Mouse (Mus musculus): ENCODE results near the gene Perp. TPM values are rescaled to one million over a fixed set of nuclear protein-coding genes. Genes with fewer than 3 reads are reported as not detected.

The Perp gene
- polyA plus RNA-seq, 1 experiment from 2014 or later: 11.8 TPM

- H3K9me3 ChIP-seq (ENCODE audit: control insufficient read depth, low read length): no peaks in the 10 kb centered on the region
- no peak overlapping the region for H3K27ac ChIP-seq (ENCODE audit: low read depth, low read length)
- ATAC-seq (replicated peaks; ENCODE audit: low FRiP score) (0 out of 2 replicates have a peak, but pooled peaks have one; percentile 24), DNase-seq (ENCODE audit: low spot score) (no peak)
- 48% methylated on average over 6 of the region's 6 CpGs for WGBS
- no peak overlapping the region for H3K4me2 ChIP-seq (ENCODE audit: low read depth, low read length, severe bottlenecking)
- H3K4me3 ChIP-seq (ENCODE audit: low read depth, low read length): no peak overlapping the region
- H3K36me3 ChIP-seq (ENCODE audit: control insufficient read depth, insufficient read depth, low read length): no peaks in the 10 kb centered on the region
- no peaks in the 10 kb centered on the region for H3K27me3 ChIP-seq (ENCODE audit: control insufficient read depth, insufficient read depth, low read length)
- H3K4me1 ChIP-seq (replicated peaks; ENCODE audit: control insufficient read depth, insufficient read depth, low read length): no peaks in the 10 kb centered on the region
- H3K9ac ChIP-seq (ENCODE audit: low read length): no peak overlapping the region
Observed at GRCm38 (mm10) chr10:18835684-18836479, 8.9 kb upstream of the Perp start.

GRCm38 (mm10) chr10:18839530-18839929, 5.3 kb upstream of the Perp start:
- WGBS: 86% methylated on average over 4 of the region's 4 CpGs
- no peak overlapping the region for H3K4me2 ChIP-seq (ENCODE audit: low read depth, low read length, severe bottlenecking)
- peaks cover 7% of the 10 kb centered on the region for H3K27me3 ChIP-seq (ENCODE audit: control insufficient read depth, insufficient read depth, low read length)
- no peak overlapping the region for H3K9ac ChIP-seq (ENCODE audit: low read length)
- H3K9me3 ChIP-seq (ENCODE audit: control insufficient read depth, low read length): no peaks in the 10 kb centered on the region
- no peaks in the 10 kb centered on the region for H3K36me3 ChIP-seq (ENCODE audit: control insufficient read depth, insufficient read depth, low read length)
- ATAC-seq (replicated peaks; ENCODE audit: low FRiP score) (no peak), DNase-seq (ENCODE audit: low spot score) (no peak)
- H3K4me1 ChIP-seq (replicated peaks; ENCODE audit: control insufficient read depth, insufficient read depth, low read length): peaks cover 2% of the 10 kb centered on the region; the same call in 1 of the 2 replicates
- H3K27ac ChIP-seq (ENCODE audit: low read depth, low read length): no peak overlapping the region
- H3K4me3 ChIP-seq (ENCODE audit: low read depth, low read length): no peak overlapping the region

- Histone ChIP-seq H3K9me3 (ENCODE audit: control insufficient read depth, low read length) (no peaks in the 10 kb centered on the region), H3K9ac (ENCODE audit: low read length) (no peak overlapping the region), H3K4me2 (ENCODE audit: low read depth, low read length, severe bottlenecking) (no peak overlapping the region), H3K27me3 (ENCODE audit: control insufficient read depth, insufficient read depth, low read length) (peaks cover 15% of the 10 kb centered on the region), H3K36me3 (ENCODE audit: control insufficient read depth, insufficient read depth, low read length) (no peaks in the 10 kb centered on the region), H3K4me3 (ENCODE audit: low read depth, low read length) (no peak overlapping the region), H3K27ac (ENCODE audit: low read depth, low read length) (no peak overlapping the region), H3K4me1 (replicated peaks; ENCODE audit: control insufficient read depth, insufficient read depth, low read length) (peaks cover 3% of the 10 kb centered on the region; the same call in 1 of the 2 replicates)
- DNase-seq (ENCODE audit: low spot score) (no peak), ATAC-seq (replicated peaks; ENCODE audit: low FRiP score) (no peak)
- WGBS: 69% methylated on average over 4 of the region's 4 CpGs
Observed at GRCm38 (mm10) chr10:18840736-18841135, 4.1 kb upstream of the Perp start.

GRCm38 (mm10) chr10:18845287-18845662, 455 bp downstream of the Perp start:
- no peaks in the 10 kb centered on the region for H3K36me3 ChIP-seq (ENCODE audit: control insufficient read depth, insufficient read depth, low read length)
- peaks cover 3% of the 10 kb centered on the region; the same call in 1 of the 2 replicates for H3K4me1 ChIP-seq (replicated peaks; ENCODE audit: control insufficient read depth, insufficient read depth, low read length)
- H3K9me3 ChIP-seq (ENCODE audit: control insufficient read depth, low read length): no peaks in the 10 kb centered on the region
- WGBS: 4% methylated on average over 18 of the region's 18 CpGs
- peak overlapping the region; percentile 63 for H3K9ac ChIP-seq (ENCODE audit: low read length)
- ATAC-seq (replicated peaks; ENCODE audit: low FRiP score) (no peak), DNase-seq (ENCODE audit: low spot score) (no peak)
- H3K4me3 ChIP-seq (ENCODE audit: low read depth, low read length): peak overlapping the region; percentile 43
- peaks cover 18% of the 10 kb centered on the region for H3K27me3 ChIP-seq (ENCODE audit: control insufficient read depth, insufficient read depth, low read length)
- H3K27ac ChIP-seq (ENCODE audit: low read depth, low read length): no peak overlapping the region
- H3K4me2 ChIP-seq (ENCODE audit: low read depth, low read length, severe bottlenecking): peak overlapping the region; percentile 73

- DNase-seq (ENCODE audit: low spot score) (no peak), ATAC-seq (replicated peaks; ENCODE audit: low FRiP score) (no peak)
- H3K9me3 ChIP-seq (ENCODE audit: control insufficient read depth, low read length): no peaks in the 10 kb centered on the region
- H3K9ac ChIP-seq (ENCODE audit: low read length): no peak overlapping the region
- H3K4me2 ChIP-seq (ENCODE audit: low read depth, low read length, severe bottlenecking): no peak overlapping the region
- H3K27me3 ChIP-seq (ENCODE audit: control insufficient read depth, insufficient read depth, low read length): peaks cover 18% of the 10 kb centered on the region
- peaks cover 3% of the 10 kb centered on the region; the same call in 1 of the 2 replicates for H3K4me1 ChIP-seq (replicated peaks; ENCODE audit: control insufficient read depth, insufficient read depth, low read length)
- no peak overlapping the region for H3K27ac ChIP-seq (ENCODE audit: low read depth, low read length)
- no peaks in the 10 kb centered on the region for H3K36me3 ChIP-seq (ENCODE audit: control insufficient read depth, insufficient read depth, low read length)
- H3K4me3 ChIP-seq (ENCODE audit: low read depth, low read length): no peak overlapping the region
- 61% methylated on average over 4 of the region's 4 CpGs for WGBS
Observed at GRCm38 (mm10) chr10:18845711-18846110, 891 bp downstream of the Perp start.

- Histone ChIP-seq H3K27ac (ENCODE audit: low read depth, low read length) (no peak overlapping the region), H3K4me3 (ENCODE audit: low read depth, low read length) (no peak overlapping the region), H3K4me2 (ENCODE audit: low read depth, low read length, severe bottlenecking) (no peak overlapping the region), H3K9ac (ENCODE audit: low read length) (no peak overlapping the region), H3K4me1 (replicated peaks; ENCODE audit: control insufficient read depth, insufficient read depth, low read length) (peaks cover 3% of the 10 kb centered on the region; the same call in 1 of the 2 replicates), H3K27me3 (ENCODE audit: control insufficient read depth, insufficient read depth, low read length) (peaks cover 18% of the 10 kb centered on the region), H3K9me3 (ENCODE audit: control insufficient read depth, low read length) (no peaks in the 10 kb centered on the region), H3K36me3 (ENCODE audit: control insufficient read depth, insufficient read depth, low read length) (no peaks in the 10 kb centered on the region)
- no peak for DNase-seq (ENCODE audit: low spot score)
- ATAC-seq (replicated peaks; ENCODE audit: low FRiP score): no peak
- 76% methylated on average over 8 of the region's 8 CpGs for WGBS
Observed at GRCm38 (mm10) chr10:18846474-18847264, 1.8 kb downstream of the Perp start.

- Histone ChIP-seq H3K9me3 (ENCODE audit: control insufficient read depth, low read length) (no peaks in the 10 kb centered on the region), H3K4me2 (ENCODE audit: low read depth, low read length, severe bottlenecking) (no peak overlapping the region), H3K27me3 (ENCODE audit: control insufficient read depth, insufficient read depth, low read length) (peaks cover 6% of the 10 kb centered on the region), H3K36me3 (ENCODE audit: control insufficient read depth, insufficient read depth, low read length) (no peaks in the 10 kb centered on the region), H3K4me3 (ENCODE audit: low read depth, low read length) (no peak overlapping the region), H3K4me1 (replicated peaks; ENCODE audit: control insufficient read depth, insufficient read depth, low read length) (0 out of 2 replicates have a peak, but pooled peaks cover under 1% of the 10 kb centered on the region), H3K27ac (ENCODE audit: low read depth, low read length) (no peak overlapping the region), H3K9ac (ENCODE audit: low read length) (no peak overlapping the region)
- DNase-seq (ENCODE audit: low spot score) (no peak), ATAC-seq (replicated peaks; ENCODE audit: low FRiP score) (no peak)
- WGBS: 94% methylated on average over 4 of the region's 4 CpGs
Observed at GRCm38 (mm10) chr10:18850177-18850576, 5.4 kb downstream of the Perp start.

- no peak overlapping the region for H3K4me3 ChIP-seq (ENCODE audit: low read depth, low read length)
- DNase-seq (ENCODE audit: low spot score): no peak
- WGBS: 90% methylated on average over 7 of the region's 7 CpGs
- no peaks in the 10 kb centered on the region for H3K36me3 ChIP-seq (ENCODE audit: control insufficient read depth, insufficient read depth, low read length)
- H3K9ac ChIP-seq (ENCODE audit: low read length): no peak overlapping the region
- no peaks in the 10 kb centered on the region for H3K27me3 ChIP-seq (ENCODE audit: control insufficient read depth, insufficient read depth, low read length)
- no peak overlapping the region for H3K4me2 ChIP-seq (ENCODE audit: low read depth, low read length, severe bottlenecking)
- no peaks in the 10 kb centered on the region for H3K9me3 ChIP-seq (ENCODE audit: control insufficient read depth, low read length)
- no peaks in the 10 kb centered on the region for H3K4me1 ChIP-seq (replicated peaks; ENCODE audit: control insufficient read depth, insufficient read depth, low read length)
- ATAC-seq (replicated peaks; ENCODE audit: low FRiP score): no peak
- H3K27ac ChIP-seq (ENCODE audit: low read depth, low read length): no peak overlapping the region
Observed at GRCm38 (mm10) chr10:18853417-18853816, 8.6 kb downstream of the Perp start.

Measured in forebrain, embryonic 11.5 days (tissue).